Mouse (Mus musculus): ENCODE data around the gene Klf4.

DNA sequence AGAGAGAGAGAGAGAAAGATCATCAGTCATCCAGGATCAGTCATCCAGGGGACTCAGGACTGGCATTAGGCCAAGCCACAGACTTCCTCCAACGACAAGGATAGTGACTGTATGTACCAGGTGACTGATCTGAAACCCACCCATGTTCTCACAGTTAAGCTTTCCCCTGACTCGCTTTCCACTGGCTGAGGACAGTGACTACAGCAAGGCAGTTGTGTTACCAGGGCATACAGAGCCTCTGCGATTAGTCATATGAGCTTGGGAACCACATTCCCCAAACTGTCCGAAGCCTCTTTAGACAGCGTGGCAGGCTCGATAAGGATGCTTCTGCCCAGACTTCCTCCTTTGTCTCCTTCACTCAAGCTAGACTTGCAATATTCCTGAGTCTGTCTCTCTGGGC is 43.7 kb downstream of the Klf4 start:
- TF ChIP-seq CTCF (IDR thresholded peaks at IDR 0.05; ENCODE audit: low read depth) = no peak
- TF ChIP-seq EP300 (optimal IDR thresholded peaks at IDR 0.05) = no peak

All from stomach, postnatal 0 days (tissue).